Mouse (Mus musculus): ENCODE measurements around the gene Plscr1.

GRCm38 (mm10) chr9:92282563-92283171, 33.1 kb downstream of the Plscr1 start:
- TF ChIP-seq CTCF (IDR thresholded peaks at IDR 0.05; ENCODE audit: control insufficient read depth, insufficient read depth, low read length) = no peak
- TF ChIP-seq POLR2A (IDR thresholded peaks at IDR 0.05; ENCODE audit: borderline replicate concordance, control insufficient read depth, low read depth, low read length) = no peak
